Mouse (Mus musculus) heart, embryonic 11.5 days (tissue): ENCODE measurements around the gene Ehd1. TPM values are rescaled to one million over a fixed set of nuclear protein-coding genes. Genes with fewer than 3 reads are reported as not detected.
A peak's percentile ranks its signal among the peaks of the same experiment; 100 is the strongest.

Source experiments
- ATAC-seq: fragments of 200-750 bp; cut with Nextera tagmentation; replicated peaks from 2 replicates; pipeline ENCODE4 v1.8.0; 2017; ENCODE audit warnings: moderate library complexity; ENCODE audit not compliant: insufficient number of reproducible peaks, low FRiP score, low TSS enrichment
- H3K27ac ChIP-seq: fragments of 300-500 bp; sonication (generic); 2 replicates; pipeline ENCODE4 v1.5.1; 2014; ENCODE audit warnings: mild to moderate bottlenecking, low read depth, low read length
- H3K27me3 ChIP-seq: fragments of 300-500 bp; sonication (generic); 2 replicates; pipeline ENCODE4 v1.6.1; 2014; ENCODE audit warnings: mild to moderate bottlenecking, low read length, mixed read lengths; ENCODE audit not compliant: control insufficient read depth, insufficient read depth
- H3K36me3 ChIP-seq: fragments of 300-500 bp; sonication (generic); 2 replicates; pipeline ENCODE4 v1.6.1; 2014; ENCODE audit warnings: mild to moderate bottlenecking, low read length, moderate library complexity, mixed read lengths; ENCODE audit not compliant: control insufficient read depth, insufficient read depth
- H3K4me1 ChIP-seq: fragments of 300-500 bp; sonication (generic); 2 replicates; pipeline ENCODE4 v1.6.1; 2014; ENCODE audit warnings: low read length; ENCODE audit not compliant: control insufficient read depth, insufficient read depth
- H3K4me2 ChIP-seq: fragments of 300-500 bp; sonication (generic); 2 replicates; pipeline ENCODE4 v1.6.1; 2014; ENCODE audit warnings: mild to moderate bottlenecking, moderate library complexity
- H3K4me3 ChIP-seq: fragments of 300-500 bp; sonication (generic); 2 replicates; pipeline ENCODE4 v1.5.1; 2014; ENCODE audit warnings: low read depth, low read length
- H3K9ac ChIP-seq: fragments of 300-500 bp; sonication (generic); 2 replicates; pipeline ENCODE4 v1.6.1; 2014; ENCODE audit warnings: mild to moderate bottlenecking, low read depth, low read length, moderate library complexity
- H3K9me3 ChIP-seq: fragments of 300-500 bp; sonication (generic); replicated peaks from 2 replicates; pipeline ENCODE4 v1.6.1; 2016; ENCODE audit warnings: low read length; ENCODE audit not compliant: control insufficient read depth
- WGBS: fragments of 180-500 bp; shearing (Covaris S2); extraction: QIAGEN DNeasy Blood & Tissue Kit; methylation state at CpG from one replicate; pipeline ENCODE4 v1.1.7; 2014; ENCODE audit not compliant: insufficient replicate concordance; 5-methylcytosine and 5-hydroxymethylcytosine counted together
- polyA plus RNA-seq: library from polyadenylated mRNA; unstranded; fragments of >200 nt; fragmentation: Nextera tagmentation; extraction: Ambion mirVana; gene quantifications from 2 replicates; pipeline ENCODE4 v1.2.1, GENCODE M21; 2014

The Ehd1 gene
- polyA plus RNA-seq, 1 experiment from 2014 or later: 70.0 TPM

GRCm38 (mm10) chr19:6296551-6297210, 20.2 kb downstream of the Ehd1 start:
- no peak overlapping the region for H3K4me3 ChIP-seq
- peak overlapping the region; percentile 28; the same call in 1 of the 2 replicates for H3K9ac ChIP-seq
- H3K36me3 ChIP-seq: peaks cover 40% of the 10 kb centered on the region
- peak overlapping the region; percentile 63 for H3K27ac ChIP-seq
- no peaks in the 10 kb centered on the region for H3K9me3 ChIP-seq
- no peak; the same call in 1 of the 2 replicates for ATAC-seq
- H3K27me3 ChIP-seq: no peaks in the 10 kb centered on the region
- H3K4me2 ChIP-seq: no peak overlapping the region
- WGBS: 84% methylated on average over 5 of the region's 5 CpGs
- H3K4me1 ChIP-seq: peaks cover 16% of the 10 kb centered on the region

GRCm38 (mm10) chr19:6297641-6298040, 21.1 kb downstream of the Ehd1 start:
- Histone ChIP-seq H3K4me2 (no peak overlapping the region), H3K4me1 (peaks cover 20% of the 10 kb centered on the region), H3K9ac (peak overlapping the region; percentile 22; the same call in 1 of the 2 replicates), H3K27me3 (no peaks in the 10 kb centered on the region), H3K27ac (peak overlapping the region; percentile 63), H3K4me3 (no peak overlapping the region), H3K9me3 (no peaks in the 10 kb centered on the region), H3K36me3 (peaks cover 40% of the 10 kb centered on the region)
- 80% methylated on average over 9 of the region's 9 CpGs for WGBS
- ATAC-seq: peak; percentile 64

- H3K27ac ChIP-seq: no peak overlapping the region
- no peak for ATAC-seq
Measured at GRCm38 (mm10) chr19:6299003-6299402, 22.5 kb downstream of the Ehd1 start.

GRCm38 (mm10) chr19:6299450-6300267, 23.1 kb downstream of the Ehd1 start:
- peaks cover 36% of the 10 kb centered on the region for H3K36me3 ChIP-seq

More at GRCm38 (mm10) chr19:6299003-6299402, 22.5 kb downstream of the Ehd1 start:
- H3K4me1 ChIP-seq: peaks cover 25% of the 10 kb centered on the region
- no peaks in the 10 kb centered on the region for H3K9me3 ChIP-seq
- no peak overlapping the region for H3K4me2 ChIP-seq
- no peak overlapping the region for H3K4me3 ChIP-seq
- 70% methylated on average over 4 of the region's 4 CpGs for WGBS
- H3K9ac ChIP-seq: 0 out of 2 replicates have a peak overlapping the region, but pooled peaks have one; percentile 28
- H3K36me3 ChIP-seq: peaks cover 40% of the 10 kb centered on the region
- H3K27me3 ChIP-seq: no peaks in the 10 kb centered on the region

GRCm38 (mm10) chr19:6300402-6300841, 23.9 kb downstream of the Ehd1 start:
- Histone ChIP-seq H3K9ac (0 out of 2 replicates have a peak overlapping the region, but pooled peaks have one; percentile 22), H3K27ac (peak overlapping the region; percentile 64), H3K4me1 (peaks cover 33% of the 10 kb centered on the region), H3K27me3 (no peaks in the 10 kb centered on the region), H3K36me3 (peaks cover 29% of the 10 kb centered on the region), H3K9me3 (no peaks in the 10 kb centered on the region), H3K4me2 (0 out of 2 replicates have a peak overlapping the region, but pooled peaks have one; percentile 22), H3K4me3 (no peak overlapping the region)
- peak; percentile 32; the same call in 1 of the 2 replicates for ATAC-seq
- 46% methylated on average over 7 of the region's 7 CpGs for WGBS

More at GRCm38 (mm10) chr19:6299450-6300267, 23.1 kb downstream of the Ehd1 start:
- H3K27me3 ChIP-seq: no peaks in the 10 kb centered on the region
- peaks cover 32% of the 10 kb centered on the region for H3K4me1 ChIP-seq
- no peaks in the 10 kb centered on the region for H3K9me3 ChIP-seq
- H3K4me2 ChIP-seq: 0 out of 2 replicates have a peak overlapping the region, but pooled peaks have one; percentile 22
- 74% methylated on average over 7 of the region's 7 CpGs for WGBS
- H3K9ac ChIP-seq: 0 out of 2 replicates have a peak overlapping the region, but pooled peaks have one; percentile 22
- peak overlapping the region; percentile 64 for H3K27ac ChIP-seq
- H3K4me3 ChIP-seq: no peak overlapping the region
- ATAC-seq: no peak

- no peaks in the 10 kb centered on the region for H3K9me3 ChIP-seq
- peaks cover 39% of the 10 kb centered on the region for H3K4me1 ChIP-seq
- no peak overlapping the region for H3K4me3 ChIP-seq
- no peak overlapping the region for H3K4me2 ChIP-seq
- H3K9ac ChIP-seq: 0 out of 2 replicates have a peak overlapping the region, but pooled peaks have one; percentile 3
- H3K27ac ChIP-seq: no peak overlapping the region; the same call in 1 of the 2 replicates
- ATAC-seq: no peak
- WGBS: 91% methylated on average over 5 of the region's 5 CpGs
- no peaks in the 10 kb centered on the region for H3K27me3 ChIP-seq
- peaks cover 15% of the 10 kb centered on the region for H3K36me3 ChIP-seq
Measured at GRCm38 (mm10) chr19:6302114-6302513, 25.6 kb downstream of the Ehd1 start.

- peaks cover 43% of the 10 kb centered on the region for H3K4me1 ChIP-seq
- no peak for ATAC-seq
- 0 out of 2 replicates have a peak overlapping the region, but pooled peaks have one; percentile 3 for H3K9ac ChIP-seq
- no peak overlapping the region for H3K4me2 ChIP-seq
- WGBS: 34% methylated on average over 4 of the region's 4 CpGs
- peaks cover 14% of the 10 kb centered on the region for H3K36me3 ChIP-seq
- no peaks in the 10 kb centered on the region for H3K9me3 ChIP-seq
- H3K4me3 ChIP-seq: no peak overlapping the region
- H3K27me3 ChIP-seq: no peaks in the 10 kb centered on the region
- H3K27ac ChIP-seq: no peak overlapping the region; the same call in 1 of the 2 replicates
Measured at GRCm38 (mm10) chr19:6302522-6302921, 26.0 kb downstream of the Ehd1 start.

GRCm38 (mm10) chr19:6303831-6304230, 27.3 kb downstream of the Ehd1 start:
- H3K4me1 ChIP-seq: peaks cover 42% of the 10 kb centered on the region
- peaks cover 5% of the 10 kb centered on the region for H3K36me3 ChIP-seq
- 0 out of 2 replicates have a peak overlapping the region, but pooled peaks have one; percentile 11 for H3K9ac ChIP-seq
- ATAC-seq: no peak
- no peak overlapping the region for H3K4me2 ChIP-seq
- WGBS: 53% methylated on average over 6 of the region's 6 CpGs
- no peak overlapping the region for H3K27ac ChIP-seq
- no peaks in the 10 kb centered on the region for H3K27me3 ChIP-seq
- H3K4me3 ChIP-seq: no peak overlapping the region
- H3K9me3 ChIP-seq: no peaks in the 10 kb centered on the region
